Mouse (Mus musculus) hindbrain, embryonic 12.5 days (tissue): Measurements from ENCODE around the gene Olfr384. TPM values are rescaled to one million over a fixed set of nuclear protein-coding genes. Genes with fewer than 3 reads are reported as not detected.
"Not testable (repeated sequence)": the region's sequence is repeated elsewhere in the genome, so short reads cannot be mapped to it uniquely, and the experiment has no call there.

Source experiments
- ATAC-seq: fragments of 200-750 bp; cut with Nextera tagmentation; 2 replicates; pipeline ENCODE4 v1.8.0; 2017; ENCODE audit warnings: moderate TSS enrichment; ENCODE audit not compliant: low FRiP score
- H3K27ac ChIP-seq: fragments of 300-500 bp; sonication (generic); 2 replicates; pipeline ENCODE4 v1.5.1; 2016; ENCODE audit warnings: mild to moderate bottlenecking
- H3K27me3 ChIP-seq: fragments of 300-500 bp; sonication (generic); 2 replicates; pipeline ENCODE4 v1.6.1; 2016; ENCODE audit warnings: mild to moderate bottlenecking
- H3K36me3 ChIP-seq: fragments of 300-500 bp; sonication (generic); 2 replicates; pipeline ENCODE4 v1.6.1; 2016; ENCODE audit warnings: mild to moderate bottlenecking
- H3K4me1 ChIP-seq: fragments of 300-500 bp; sonication (generic); 2 replicates; pipeline ENCODE4 v1.6.1; 2016
- H3K4me2 ChIP-seq: fragments of 300-500 bp; sonication (generic); replicated peaks from 2 replicates; pipeline ENCODE4 v1.6.1; 2016; ENCODE audit warnings: mild to moderate bottlenecking
- H3K4me3 ChIP-seq: fragments of 300-500 bp; sonication (generic); 2 replicates; pipeline ENCODE4 v1.5.1; 2016; ENCODE audit warnings: mild to moderate bottlenecking
- H3K9ac ChIP-seq: fragments of 300-500 bp; sonication (generic); 2 replicates; pipeline ENCODE4 v1.6.1; 2016; ENCODE audit warnings: mild to moderate bottlenecking, moderate library complexity
- H3K9me3 ChIP-seq: fragments of 300-500 bp; sonication (generic); replicated peaks from 2 replicates; pipeline ENCODE4 v1.6.1; 2016; ENCODE audit warnings: mild to moderate bottlenecking
- WGBS: fragments of 180-500 bp; shearing (Covaris S2); methylation state at CpG from one replicate; pipeline ENCODE4 v1.1.7; 2016; 5-methylcytosine and 5-hydroxymethylcytosine counted together
- polyA plus RNA-seq: library from polyadenylated mRNA; unstranded; fragments of >200 nt; fragmentation: Nextera tagmentation; extraction: Ambion mirVana; gene quantifications from 2 replicates; pipeline ENCODE4 v1.2.1, GENCODE M21; 2016

The Olfr384 gene
- polyA plus RNA-seq, result not detected in 2 replicates

GRCm38 (mm10) chr11:73598294-73598693 lies at the start of gene Olfr384:
Olfr384 (plus strand) TSS chr11:73598594.
- ATAC-seq, result no peak
- Histone ChIP-seq H3K9ac (no peak within 1 kb of the TSS), H3K4me3 (no peak within 1 kb of the TSS), H3K27ac (no peak within 1 kb of the TSS), H3K36me3 (no peaks in the 10 kb centered on the region), H3K4me1 (no peaks in the 10 kb centered on the region), H3K9me3 (peaks cover 12% of the 10 kb centered on the region; the same call in 1 of the 2 replicates), H3K4me2 (no peak within 1 kb of the TSS), H3K27me3 (no peaks in the 10 kb centered on the region)

GRCm38 (mm10) chr11:73579871-73580270 lies 18.5 kb upstream of the Olfr384 start:
- Histone ChIP-seq H3K4me3 (no peak overlapping the region), H3K27me3 (no peaks in the 10 kb centered on the region), H3K36me3 (no peaks in the 10 kb centered on the region), H3K4me2 (no peak overlapping the region), H3K4me1 (no peaks in the 10 kb centered on the region), H3K9me3 (peaks cover 10% of the 10 kb centered on the region; the same call in 1 of the 2 replicates), H3K9ac (no peak overlapping the region), H3K27ac (no peak overlapping the region)
- no peak for ATAC-seq

- H3K4me3 ChIP-seq, H3K9ac ChIP-seq, H3K9me3 ChIP-seq, H3K27me3 ChIP-seq, H3K36me3 ChIP-seq, ATAC-seq, H3K4me2 ChIP-seq, H3K27ac ChIP-seq, H3K4me1 ChIP-seq: not testable (repeated sequence)
- WGBS, result 65% methylated on average over 1 of the region's 1 CpGs
These were observed 15.2 kb upstream of the Olfr384 start for GRCm38 (mm10) chr11:73583188-73583587.

GRCm38 (mm10) chr11:73592908-73593307 lies 5.5 kb upstream of the Olfr384 start, which contains the start of gene Olfr385:
Olfr385 (minus strand) TSS chr11:73593008.
- no peaks in the 10 kb centered on the region for H3K36me3 ChIP-seq
- no peak within 1 kb of the TSS for H3K9ac ChIP-seq
- no peak for ATAC-seq
- no peaks in the 10 kb centered on the region for H3K4me1 ChIP-seq
- no peak within 1 kb of the TSS for H3K4me3 ChIP-seq
- H3K9me3 ChIP-seq, result peaks cover 4% of the 10 kb centered on the region; the same call in 1 of the 2 replicates
- no peak within 1 kb of the TSS for H3K27ac ChIP-seq
- H3K27me3 ChIP-seq, result no peaks in the 10 kb centered on the region
- no peak within 1 kb of the TSS for H3K4me2 ChIP-seq

Other genes starting within 250 kb of the Olfr384 start
- gene Olfr20, start 247.8 kb upstream of the Olfr384 start, polyA plus RNA-seq, result not detected in 2 replicates
- gene Olfr376, start 227.3 kb upstream of the Olfr384 start, polyA plus RNA-seq, result not detected in 2 replicates
- gene Olfr1, start 199.0 kb upstream of the Olfr384 start, polyA plus RNA-seq, result not detected in 2 replicates
- gene Olfr378, start 170.1 kb upstream of the Olfr384 start, polyA plus RNA-seq, result not detected in 2 replicates
- gene Olfr380, start 141.1 kb upstream of the Olfr384 start, polyA plus RNA-seq, result not detected in 2 replicates
- not detected in 2 replicates for gene Olfr381, start 107.0 kb upstream of the Olfr384 start, polyA plus RNA-seq
- not detected in 2 replicates for gene Olfr382, start 81.4 kb upstream of the Olfr384 start, polyA plus RNA-seq
- not detected in 2 replicates for gene Olfr385, start 5.6 kb upstream of the Olfr384 start, polyA plus RNA-seq
- gene Zfp735, start 90.2 kb downstream of the Olfr384 start, polyA plus RNA-seq, result not detected in 2 replicates
- not detected in 2 replicates for gene Olfr389, start 182.1 kb downstream of the Olfr384 start, polyA plus RNA-seq
- gene Olfr390, start 184.4 kb downstream of the Olfr384 start, polyA plus RNA-seq, result not detected in 2 replicates
- gene Olfr391-ps, start 204.5 kb downstream of the Olfr384 start, polyA plus RNA-seq, result not detected in 2 replicates
- gene Olfr392, start 218.5 kb downstream of the Olfr384 start, polyA plus RNA-seq, result not detected in 2 replicates